Mouse (Mus musculus) lung, postnatal 10 days (tissue): Measurements from ENCODE around the gene Acsl1.

ENCODE experiments used
- DNase-seq: peaks from one replicate; pipeline ENCODE4 v3.0.0; 2021

The Acsl1 gene

DNA sequence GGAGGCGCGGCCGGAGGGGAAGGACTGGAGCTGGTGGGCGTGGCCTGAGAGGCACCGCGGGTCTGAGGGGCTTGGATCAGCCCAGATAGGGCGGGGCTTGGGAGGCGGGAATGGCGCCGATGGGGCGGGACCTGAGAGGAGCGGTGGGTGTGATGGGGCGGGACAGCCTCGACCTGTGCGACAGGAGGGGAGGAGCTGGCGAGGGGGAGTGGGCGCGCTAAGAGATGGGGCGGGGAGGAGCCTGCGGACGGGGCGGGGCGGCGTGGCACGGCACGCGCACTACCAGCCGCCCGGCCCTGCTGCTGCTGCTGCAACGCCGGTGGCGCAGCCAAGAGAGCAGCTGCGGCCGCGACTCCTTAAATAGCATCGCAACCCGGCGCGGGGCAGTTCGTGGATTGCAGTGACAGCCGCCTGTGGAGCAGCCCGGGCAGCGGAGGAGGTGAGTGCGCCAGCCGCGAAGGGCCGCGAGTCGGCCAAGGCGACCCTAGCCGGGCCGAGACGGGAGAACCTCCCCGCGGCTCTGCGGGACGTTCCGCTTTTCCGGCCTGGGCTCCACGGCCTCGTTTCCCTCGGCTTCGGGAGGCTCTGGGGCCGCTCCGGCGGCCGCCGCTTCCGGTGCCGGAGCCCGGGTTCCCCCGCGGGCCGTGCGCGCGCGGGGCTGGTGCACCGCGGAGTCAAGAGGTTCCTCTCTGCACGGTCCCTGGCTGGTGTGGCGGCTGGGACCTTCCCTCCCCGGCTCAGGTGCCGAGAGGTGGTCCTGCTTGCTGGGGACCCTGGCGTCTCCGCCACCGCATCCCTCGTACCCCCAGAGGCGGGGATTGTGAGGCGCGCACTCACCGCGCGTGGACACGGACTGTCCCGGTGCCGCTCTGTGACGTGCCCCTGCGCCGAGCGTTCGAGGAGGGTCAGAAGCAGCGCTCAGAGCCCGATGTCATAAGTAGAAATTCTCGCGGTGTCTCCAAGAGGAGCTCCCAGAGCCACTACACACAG is at the start of gene Acsl1:
Gene Acsl1, plus strand, starts transcription at position 246 of the 990 bp plus-strand sequence.
- peak; percentile 100 for DNase-seq

GRCm38 (mm10) chr8:46421515-46421914 is 49.3 kb upstream of the Acsl1 start:
- peak; percentile 60 for DNase-seq

DNA sequence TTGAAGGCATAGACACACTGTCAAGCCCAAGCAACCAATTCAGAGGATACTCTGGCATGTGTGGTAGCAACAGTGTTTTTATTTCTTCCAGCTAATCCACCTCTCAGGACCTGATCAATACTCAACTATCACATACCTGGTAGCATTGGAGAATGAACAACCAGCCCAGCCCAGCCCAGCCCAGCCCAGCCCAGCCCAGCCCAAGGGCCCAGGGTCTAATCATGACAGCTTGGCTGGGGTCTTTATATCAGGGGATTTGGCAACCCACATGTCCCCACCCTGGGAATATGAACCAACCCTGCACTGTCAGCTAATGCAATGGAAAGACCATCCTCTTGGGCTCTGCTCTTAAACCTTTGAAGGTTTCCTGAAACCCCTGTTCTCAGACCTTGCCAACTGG is 42.9 kb upstream of the Acsl1 start:
- DNase-seq: no peak

DNA sequence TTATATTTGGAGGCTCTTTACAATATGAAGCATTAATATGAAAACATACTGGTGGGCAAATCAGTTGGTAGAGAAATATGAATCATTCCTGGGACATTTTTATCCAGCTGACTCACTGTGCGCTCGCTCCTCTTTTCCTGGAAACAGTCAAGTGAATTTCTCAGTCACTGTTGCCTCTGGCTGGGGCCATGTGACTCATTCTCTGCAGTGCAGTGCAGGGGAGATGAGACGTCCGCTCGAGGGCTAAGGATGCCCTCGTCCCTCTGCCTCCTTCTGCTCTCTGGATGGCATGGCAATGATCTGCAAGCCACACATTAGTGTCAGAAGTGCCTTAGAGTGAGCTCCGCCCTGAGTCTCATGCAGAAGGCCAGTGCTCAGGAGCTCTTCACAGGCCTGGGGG is 41.0 kb upstream of the Acsl1 start:
- no peak for DNase-seq

- DNase-seq: no peak
These were observed 38.9 kb upstream of the Acsl1 start for GRCm38 (mm10) chr8:46431921-46432320.

- DNase-seq: no peak
These were observed 38.3 kb upstream of the Acsl1 start for GRCm38 (mm10) chr8:46432581-46432980.

DNA sequence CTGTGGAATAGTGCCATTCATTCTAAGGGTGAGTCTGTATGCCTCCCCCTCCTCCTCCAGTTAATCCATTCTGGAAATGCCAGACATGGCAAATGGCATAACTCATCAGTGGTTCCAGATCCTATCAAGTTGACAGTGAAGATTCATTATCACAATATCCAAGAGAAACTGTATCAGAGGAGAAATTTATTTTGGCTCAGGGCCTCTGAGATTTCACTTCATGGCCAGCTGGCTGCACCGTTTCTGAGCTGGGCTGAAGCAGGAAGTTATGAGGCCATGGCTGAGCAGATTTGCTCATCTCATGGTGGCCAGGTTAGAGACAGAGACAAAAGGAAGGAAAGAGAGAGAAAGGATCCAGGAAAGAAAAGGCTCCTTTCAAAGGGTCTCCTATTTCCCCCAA is 37.2 kb upstream of the Acsl1 start:
- no peak for DNase-seq

GRCm38 (mm10) chr8:46438491-46438890 is 32.3 kb upstream of the Acsl1 start:
- DNase-seq: no peak

GRCm38 (mm10) chr8:46445964-46446915 is 24.6 kb upstream of the Acsl1 start:
- no peak for DNase-seq

DNA sequence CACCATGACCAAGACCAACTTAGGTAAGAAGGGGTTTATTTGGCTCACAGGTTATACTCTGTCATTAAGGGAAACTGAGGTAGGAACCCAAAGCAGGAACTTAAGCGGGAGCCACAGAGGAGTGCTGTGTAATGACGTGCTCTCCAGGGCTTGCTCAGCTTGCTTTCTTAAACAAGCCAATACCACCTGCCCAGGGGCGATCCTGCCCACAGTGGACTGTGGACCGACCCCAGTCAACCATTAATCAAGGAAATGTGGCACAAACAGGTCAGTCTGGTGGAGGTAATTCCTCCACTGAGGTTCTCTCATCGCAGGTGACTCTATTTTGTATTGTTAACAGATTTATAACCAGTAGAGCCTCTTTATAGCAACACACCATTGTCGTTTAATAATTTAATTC is 23.5 kb upstream of the Acsl1 start:
- no peak for DNase-seq

DNA sequence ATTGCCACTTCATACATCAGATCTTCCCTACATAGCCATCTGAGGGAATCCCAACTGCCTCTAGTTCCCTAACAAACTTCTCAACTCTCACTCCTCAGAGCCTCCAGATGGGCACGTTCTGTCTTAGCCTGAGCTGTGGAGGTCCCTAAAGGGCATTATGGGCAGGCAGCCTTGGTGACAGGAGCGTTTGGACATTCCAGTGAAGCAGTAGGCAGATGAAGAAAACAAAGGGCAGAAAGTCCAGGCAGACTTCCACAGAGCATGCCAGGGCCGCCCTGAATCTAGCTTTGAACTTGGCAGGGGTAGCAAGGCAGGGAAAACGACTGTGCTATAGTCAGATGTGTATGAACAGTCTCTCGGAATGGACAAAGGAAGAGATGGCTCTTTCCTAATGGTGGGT is 22.2 kb upstream of the Acsl1 start:
- no peak for DNase-seq

DNA sequence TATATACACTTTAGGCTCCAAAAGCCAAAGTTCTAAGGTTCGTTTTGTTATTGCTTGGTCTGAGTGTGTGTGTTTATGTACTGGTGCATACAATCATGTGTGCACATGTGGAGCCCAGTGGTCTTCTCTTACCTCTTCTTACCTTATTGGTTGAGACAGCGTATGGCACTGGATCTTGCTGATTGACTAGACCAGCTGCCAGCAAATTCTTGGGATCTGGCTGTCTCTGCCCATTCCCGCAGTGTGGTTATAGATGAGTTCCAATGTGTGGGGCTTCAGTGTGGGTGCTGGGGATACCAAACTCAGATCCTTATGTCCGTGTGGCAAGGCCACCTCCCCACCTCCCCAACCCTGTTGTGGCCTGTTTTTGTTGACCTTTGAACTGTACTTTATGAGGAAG is 21.8 kb upstream of the Acsl1 start:
- DNase-seq: no peak

- no peak for DNase-seq
These were observed 21.1 kb upstream of the Acsl1 start for GRCm38 (mm10) chr8:46449723-46450251.

GRCm38 (mm10) chr8:46458215-46458811 is 12.5 kb upstream of the Acsl1 start:
- DNase-seq: no peak

GRCm38 (mm10) chr8:46468400-46468799 is 2.4 kb upstream of the Acsl1 start:
- no peak for DNase-seq

GRCm38 (mm10) chr8:46469071-46469769 is 1.6 kb upstream of the Acsl1 start:
- DNase-seq: no peak

- peak; percentile 18 for DNase-seq
These were observed 596 bp upstream of the Acsl1 start for GRCm38 (mm10) chr8:46470091-46470791.

DNA sequence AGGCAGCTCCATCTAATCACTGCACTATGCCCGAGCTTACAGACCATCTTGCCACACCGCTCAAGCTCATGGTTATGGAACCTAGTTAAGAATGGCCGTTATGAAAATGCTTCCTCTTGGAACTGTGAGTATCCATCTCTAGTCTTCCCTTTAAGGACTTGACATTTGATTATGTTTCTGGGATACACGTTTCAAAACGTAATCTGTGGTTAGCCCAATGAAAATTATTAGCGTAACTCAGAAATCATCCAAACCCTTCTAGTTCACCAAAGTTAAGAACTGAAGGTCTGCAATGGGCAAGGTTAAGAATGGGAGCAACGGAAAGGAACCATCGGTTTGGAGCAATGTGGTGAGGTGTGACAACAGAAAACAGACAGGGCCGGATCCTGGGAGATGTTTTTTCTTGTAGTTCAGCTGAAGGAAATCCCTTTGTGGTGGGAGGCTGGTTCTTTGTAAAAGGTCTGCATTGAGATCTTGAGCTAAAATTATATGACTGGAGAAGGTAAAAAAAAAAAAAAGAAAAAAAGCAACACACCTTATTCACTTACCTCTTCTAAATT is 1.2 kb downstream of the Acsl1 start:
- no peak for DNase-seq

GRCm38 (mm10) chr8:46474120-46474519 is 3.3 kb downstream of the Acsl1 start:
- DNase-seq: no peak

GRCm38 (mm10) chr8:46474634-46475033 is 3.8 kb downstream of the Acsl1 start:
- no peak for DNase-seq

DNA sequence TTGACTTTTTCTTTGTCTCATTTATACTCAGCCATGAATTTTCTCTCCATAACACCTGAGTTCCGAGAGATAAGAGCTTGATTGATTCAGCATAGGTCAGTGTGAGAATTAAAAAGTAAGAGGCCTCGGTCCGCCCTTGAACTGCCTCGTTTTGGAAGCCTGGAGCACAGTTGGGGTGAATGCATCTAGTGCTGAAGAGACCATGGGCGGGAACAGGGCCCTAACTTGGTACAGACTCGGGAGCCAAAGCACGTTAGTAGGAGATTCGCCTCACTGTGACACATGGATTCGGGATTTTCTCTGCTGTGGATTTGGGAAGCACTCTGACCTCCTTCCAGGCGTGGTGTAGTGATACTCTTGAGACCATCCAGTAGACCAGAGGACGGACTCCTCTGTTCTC is 4.6 kb downstream of the Acsl1 start:
- no peak for DNase-seq
